Mouse (Mus musculus) spleen, adult 2 months (tissue): Measurements from ENCODE around the gene Cd2bp2.

ENCODE experiments used
- CTCF ChIP-seq: fragments of 200-500 bp; IDR thresholded peaks from 2 replicates; pipeline ENCODE4 v1.5.1; 2011; ENCODE audit warnings: mild to moderate bottlenecking, inconsistent platforms; ENCODE audit not compliant: insufficient read depth, insufficient read length, insufficient replicate concordance; ENCODE audit errors: extremely low read depth
- POLR2A ChIP-seq: fragments of 200-500 bp; IDR thresholded peaks from 2 replicates; pipeline ENCODE4 v1.6.1; 2011; ENCODE audit warnings: low read depth, low read length, inconsistent platforms

DNA sequence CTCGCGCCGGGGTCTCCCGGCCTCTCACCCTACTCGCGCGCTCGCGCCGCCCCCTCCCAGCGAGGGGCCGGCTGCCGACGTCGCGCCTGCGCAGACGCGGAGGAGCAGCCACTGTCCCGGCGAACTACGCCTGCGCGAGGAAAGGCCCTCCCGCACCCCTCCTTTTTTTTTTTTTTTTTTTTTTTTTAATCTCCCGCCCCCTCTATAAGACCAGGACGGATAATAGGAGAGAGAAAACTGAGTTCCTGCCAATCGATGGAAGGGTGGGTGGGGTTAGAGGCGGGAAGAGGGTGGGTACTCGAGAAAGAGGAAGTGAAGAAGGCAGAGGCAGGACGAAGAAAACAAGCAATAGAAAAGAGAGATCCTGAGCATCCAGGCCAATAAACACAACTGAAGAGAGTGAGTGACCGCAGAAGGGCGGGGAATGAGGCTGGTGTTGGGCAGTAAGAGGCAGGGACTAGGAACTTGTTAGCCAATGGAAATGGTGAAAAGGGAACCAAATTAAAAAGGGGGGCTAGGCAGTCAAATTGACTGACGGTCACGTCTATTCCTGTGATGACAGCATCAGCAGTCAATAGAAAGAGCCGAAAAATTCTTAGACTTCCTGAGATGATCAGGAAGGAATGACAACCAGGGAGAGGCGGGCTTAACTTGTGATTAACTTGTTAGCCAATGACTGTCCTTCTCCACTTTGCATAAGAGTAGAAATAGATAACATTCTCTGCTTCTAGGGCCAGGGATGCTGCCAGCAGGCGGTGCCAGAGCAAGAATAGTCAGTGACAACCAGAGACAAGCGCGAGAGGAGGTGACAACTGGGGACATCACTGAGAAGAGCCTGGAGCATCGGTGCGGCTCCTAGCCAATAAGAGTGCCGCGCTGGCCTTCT is 12.9 kb upstream of the Cd2bp2 start, which contains the start of gene Mylpf:
- peak; percentile 49; the same call in 1 of the 2 replicates for TF ChIP-seq CTCF
- TF ChIP-seq POLR2A: peak; percentile 71; the same call in 1 of the 2 replicates
